Mouse (Mus musculus): ENCODE data around the gene Crtc2.

DNA sequence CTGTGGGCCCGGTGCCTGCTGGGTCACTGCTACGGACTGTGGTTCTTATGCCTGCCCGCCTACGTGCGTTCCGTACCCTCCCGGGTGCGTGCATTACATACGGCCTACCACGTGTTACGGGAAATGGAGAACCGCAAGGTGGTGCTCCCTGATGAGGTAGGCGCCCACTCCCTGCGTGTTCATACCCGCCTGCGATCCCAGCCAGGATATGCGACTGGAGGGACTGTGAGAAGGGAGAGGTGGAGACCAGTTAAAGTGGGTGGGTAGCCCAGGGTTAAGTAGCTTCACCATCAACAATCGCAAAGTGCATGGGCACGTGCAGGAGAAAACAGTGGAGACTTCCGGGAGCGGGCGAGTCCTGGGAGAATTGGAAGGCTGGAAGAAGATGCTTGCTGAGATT, 19.9 kb downstream of the Crtc2 start:
- TF ChIP-seq CTCF (IDR thresholded peaks at IDR 0.05; ENCODE audit: borderline replicate concordance, control insufficient read depth, extremely low read depth, insufficient read depth, low read length, poor library complexity) (no peak), POLR2A (IDR thresholded peaks at IDR 0.05; ENCODE audit: control insufficient read depth, extremely low read depth, insufficient read depth, low read length, poor library complexity) (no peak)

Data from thymus, adult 2 months (tissue).